Mouse (Mus musculus): ENCODE results near the gene Dbndd2.

- TF ChIP-seq POLR2A (IDR thresholded peaks at IDR 0.05; ENCODE audit: insufficient read length, low read depth) (peak; percentile 29), MYOG (IDR thresholded peaks at IDR 0.05; ENCODE audit: control insufficient read depth in 1 of 3, insufficient read depth in 1 of 3, insufficient read length in 2 of 3, low read depth in 2 of 3) (peak in 2 of 3 experiments; percentile 81 to 90), E2F4 (IDR thresholded peaks at IDR 0.05; ENCODE audit: insufficient read depth) (no peak), TCF12 (IDR thresholded peaks at IDR 0.05; ENCODE audit: insufficient read depth, poor library complexity, severe bottlenecking) (no peak), REST (IDR thresholded peaks at IDR 0.05; ENCODE audit: insufficient read depth, insufficient read length) (no peak), USF1 (IDR thresholded peaks at IDR 0.05; ENCODE audit: low read depth) (no peak), MYOD1 (IDR thresholded peaks at IDR 0.05; ENCODE audit: control insufficient read depth in 1 of 3, insufficient read length in 2 of 3, low read depth in 2 of 3) (peak in 2 of 3 experiments; percentile 76 to 92), CEBPB (IDR thresholded peaks at IDR 0.05; ENCODE audit: insufficient read depth, poor library complexity, severe bottlenecking) (no peak), MAX (IDR thresholded peaks at IDR 0.05; ENCODE audit: low read depth) (no peak), SRF (IDR thresholded peaks at IDR 0.05; ENCODE audit: control insufficient read depth, insufficient read length, low read depth) (no peak), POLR2AphosphoS2 (IDR thresholded peaks at IDR 0.05; ENCODE audit: insufficient read length, low read depth) (peak; percentile 28)
These were observed 580 bp downstream of the Dbndd2 start for GRCm38 (mm10) chr2:164486258-164487114.
